40 mouse cellular contexts compared by ENCODE assay signal in the genomic region with DNA sequence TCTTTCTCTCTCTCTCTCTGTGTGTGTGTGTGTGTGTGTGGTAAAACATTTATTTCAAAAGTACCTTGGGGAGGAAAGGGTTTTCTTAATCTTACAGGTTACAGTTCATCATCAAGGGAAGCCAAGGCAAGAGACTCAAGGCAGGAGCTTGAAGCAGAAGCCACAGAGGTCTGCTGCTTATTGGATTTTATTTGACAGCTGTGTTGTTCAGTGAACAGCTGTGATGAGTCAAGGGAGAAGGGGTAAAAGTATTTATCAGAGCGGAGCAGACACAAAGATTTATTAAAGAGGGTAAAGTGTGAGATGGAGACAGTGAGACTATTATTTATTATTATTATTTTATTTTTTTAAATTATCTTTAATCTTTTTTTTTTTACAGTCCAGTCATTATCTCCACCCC. TPM values are rescaled to one million over a fixed set of nuclear protein-coding genes. Genes with fewer than 3 reads are reported as not detected.
"Had no signal": no experiment of that assay in that cellular context is flagged by ENCODE, and none has a peak within 500 bp of the region (broad histone marks: within the 10 kb centered on the region; RNA-seq: fewer than 3 reads in every experiment).

No protein-coding gene starts in this region.

- DNase-seq: heart, postnatal 10 days; heart, postnatal 14 days; heart, postnatal 36 days; heart, postnatal 4 days; kidney, adult 11 months; kidney, adult 18-20 months; kidney, adult 2 months; kidney, adult 8-10 months; kidney, adult 9 months; kidney, postnatal 10 days; kidney, postnatal 14 days; kidney, postnatal 25 days; kidney, postnatal 36 days; kidney, postnatal 4 days; layer of hippocampus, adult 9-11 months; layer of hippocampus, postnatal 36 days had no signal

- H3K27me3 ChIP-seq: heart, embryonic 12.5 days; heart, embryonic 13.5 days; heart, embryonic 15.5 days; hindbrain, embryonic 12.5 days; hindbrain, embryonic 13.5 days; hindbrain, embryonic 15.5 days; intestine, embryonic 15.5 days; kidney, embryonic 15.5 days had no signal

- H3K9ac ChIP-seq: heart, embryonic 12.5 days; heart, embryonic 13.5 days; heart, embryonic 15.5 days; hindbrain, embryonic 12.5 days; hindbrain, embryonic 13.5 days; hindbrain, embryonic 14.5 days; hindbrain, embryonic 15.5 days; intestine, embryonic 15.5 days; kidney, embryonic 15.5 days had no signal

- H3K4me1 ChIP-seq: heart, embryonic 12.5 days; heart, embryonic 13.5 days; heart, embryonic 15.5 days; hindbrain, embryonic 10.5 days; hindbrain, embryonic 12.5 days; hindbrain, embryonic 13.5 days; hindbrain, embryonic 15.5 days; intestine, embryonic 15.5 days; kidney, embryonic 15.5 days had no signal

- H3K4me2 ChIP-seq: heart, embryonic 11.5 days; heart, embryonic 12.5 days; heart, embryonic 13.5 days; heart, embryonic 15.5 days; hindbrain, embryonic 12.5 days; hindbrain, embryonic 13.5 days; hindbrain, embryonic 14.5 days; hindbrain, embryonic 15.5 days; intestine, embryonic 15.5 days; kidney, embryonic 15.5 days had no signal

- H3K4me3 ChIP-seq: heart, embryonic 12.5 days; heart, embryonic 13.5 days; heart, embryonic 15.5 days; hindbrain, embryonic 10.5 days; hindbrain, embryonic 12.5 days; hindbrain, embryonic 13.5 days; hindbrain, embryonic 15.5 days; intestine, embryonic 15.5 days; kidney, embryonic 15.5 days; layer of hippocampus, adult 2 months; left cerebral cortex, adult 2 months had no signal

- H3K36me3 ChIP-seq: heart, embryonic 12.5 days; heart, embryonic 13.5 days; heart, embryonic 15.5 days; hindbrain, embryonic 10.5 days; hindbrain, embryonic 12.5 days; hindbrain, embryonic 13.5 days; hindbrain, embryonic 15.5 days; intestine, embryonic 15.5 days; kidney, embryonic 15.5 days had no signal

- H3K27ac ChIP-seq: heart, embryonic 13.5 days; heart, embryonic 15.5 days; hindbrain, embryonic 10.5 days; hindbrain, embryonic 12.5 days; hindbrain, embryonic 13.5 days; hindbrain, embryonic 14.5 days; hindbrain, embryonic 15.5 days; hindbrain, postnatal 0 days; intestine, embryonic 15.5 days; kidney, embryonic 15.5 days; kidney, postnatal 0 days; layer of hippocampus, adult 2 months; left cerebral cortex, adult 2 months had no signal

RNA-seq across cellular contexts. Expression of a gene that starts 5.8 kb away (rescaled TPM):
- total RNA-seq: hematopoietic stem cell, adult 5-6 weeks had no signal
- polyA plus RNA-seq: heart, embryonic 13.5 days; inflammation-experienced regulatory T-cells, adult 6 months had no signal

RNA-seq across cellular contexts. Expression of a gene that starts 27.3 kb away (rescaled TPM):
- total RNA-seq: heart, postnatal 10 days; heart, postnatal 25 days; heart, postnatal 36 days; heart, postnatal 4 days; hematopoietic stem cell, adult 5-6 weeks; layer of hippocampus, adult 2 months; layer of hippocampus, adult 8-10 months; layer of hippocampus, postnatal 14 days had no signal
- polyA plus RNA-seq: heart, embryonic 12.5 days; heart, embryonic 13.5 days; heart, embryonic 14.5 days; hindbrain, embryonic 10.5 days; hindbrain, embryonic 11.5 days; hindbrain, embryonic 12.5 days; inflammation-experienced regulatory T-cells, adult 6 months; kidney, embryonic 14.5 days; kidney, embryonic 15.5 days; kidney, embryonic 16.5 days; kidney, postnatal 0 days had no signal
